Mouse (Mus musculus) liver, embryonic 12.5 days (tissue): ENCODE measurements around the gene Etv6. TPM values are rescaled to one million over a fixed set of nuclear protein-coding genes. Genes with fewer than 3 reads are reported as not detected.

Experiments used
- ATAC-seq: fragments of 200-750 bp; cut with Nextera tagmentation; 2 replicates; pipeline ENCODE4 v1.8.0; 2017; ENCODE audit warnings: moderate number of reproducible peaks, mild to moderate bottlenecking, moderate library complexity
- H3K27ac ChIP-seq: fragments of 300-500 bp; sonication (generic); 2 replicates; pipeline ENCODE4 v1.5.1; 2016; ENCODE audit warnings: mild to moderate bottlenecking
- H3K27me3 ChIP-seq: fragments of 300-500 bp; sonication (generic); replicated peaks from 2 replicates; pipeline ENCODE4 v1.6.1; 2016; ENCODE audit warnings: mild to moderate bottlenecking, moderate library complexity
- H3K36me3 ChIP-seq: fragments of 300-500 bp; sonication (generic); 2 replicates; pipeline ENCODE4 v1.6.1; 2016; ENCODE audit warnings: mild to moderate bottlenecking, moderate library complexity
- H3K4me1 ChIP-seq: fragments of 300-500 bp; sonication (generic); 2 replicates; pipeline ENCODE4 v1.6.1; 2016
- H3K4me2 ChIP-seq: fragments of 300-500 bp; sonication (generic); 2 replicates; pipeline ENCODE4 v1.6.1; 2016; ENCODE audit warnings: mild to moderate bottlenecking, moderate library complexity
- H3K4me3 ChIP-seq: fragments of 300-500 bp; sonication (generic); 2 replicates; pipeline ENCODE4 v1.5.1; 2016; ENCODE audit warnings: mild to moderate bottlenecking, moderate library complexity
- H3K9ac ChIP-seq: fragments of 300-500 bp; sonication (generic); 2 replicates; pipeline ENCODE4 v1.6.1; 2016; ENCODE audit warnings: mild to moderate bottlenecking, moderate library complexity
- H3K9me3 ChIP-seq: fragments of 300-500 bp; sonication (generic); replicated peaks from 2 replicates; pipeline ENCODE4 v1.6.1; 2016; ENCODE audit warnings: mild to moderate bottlenecking, moderate library complexity
- WGBS: fragments of 180-500 bp; shearing (Covaris S2); methylation state at CpG from one replicate; pipeline ENCODE4 v1.1.7; 2016; ENCODE audit not compliant: insufficient replicate concordance; 5-methylcytosine and 5-hydroxymethylcytosine counted together
- polyA plus RNA-seq: library from polyadenylated mRNA; unstranded; fragments of >200 nt; fragmentation: Nextera tagmentation; extraction: Ambion mirVana; gene quantifications from 2 replicates; pipeline ENCODE4 v1.2.1, GENCODE M21; 2016

Etv6 gene
- polyA plus RNA-seq, 1 experiment from 2014 or later, result 7.9 TPM

DNA sequence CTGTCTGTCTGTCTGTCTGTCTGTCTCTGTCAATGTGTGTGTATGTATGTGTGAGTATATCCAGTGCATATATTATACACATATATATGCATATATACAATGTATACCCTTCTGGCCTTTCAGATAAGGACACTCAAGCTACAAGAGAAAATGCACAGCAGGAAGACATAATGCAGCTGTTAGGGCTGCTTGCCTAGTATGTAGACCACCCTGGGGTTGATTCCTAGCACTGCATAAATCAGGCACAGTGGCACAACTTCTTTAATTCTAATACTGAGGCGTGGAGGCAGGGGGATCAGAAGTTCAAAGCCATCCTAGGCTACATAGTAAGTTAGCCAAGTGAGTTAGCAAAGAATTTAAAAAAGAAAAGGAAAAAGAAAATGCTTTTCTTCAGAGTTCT is 127.8 kb downstream of the Etv6 start:
- H3K4me1 ChIP-seq, result peaks cover 43% of the 10 kb centered on the region
- no peak overlapping the region for H3K4me2 ChIP-seq
- H3K36me3 ChIP-seq, result peaks cover 9% of the 10 kb centered on the region; the same call in 1 of the 2 replicates
- H3K4me3 ChIP-seq, result no peak overlapping the region
- WGBS, result 85% methylated on average over 1 of the region's 1 CpGs
- H3K27me3 ChIP-seq, result no peaks in the 10 kb centered on the region
- H3K27ac ChIP-seq, result no peak overlapping the region
- no peaks in the 10 kb centered on the region for H3K9me3 ChIP-seq
- no peak overlapping the region for H3K9ac ChIP-seq
- ATAC-seq, result no peak

DNA sequence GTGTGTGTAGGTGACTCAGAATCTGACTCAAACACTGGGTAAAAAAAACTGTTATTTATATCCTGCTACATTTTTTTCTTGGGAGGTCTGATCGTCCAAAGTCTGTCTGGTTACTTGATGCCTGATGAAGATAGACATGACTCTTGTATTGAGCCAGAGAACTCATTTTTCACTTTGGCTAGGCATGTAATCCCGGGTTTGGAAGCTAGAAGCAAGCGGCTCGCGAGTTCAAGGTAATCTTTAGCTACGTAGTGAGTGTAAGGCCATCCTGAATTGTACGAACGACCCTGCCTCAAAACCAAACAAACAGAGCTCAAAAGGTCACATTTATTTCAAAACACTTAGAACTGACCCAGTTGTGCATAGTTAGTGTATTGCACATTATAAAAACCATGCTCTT is 128.9 kb downstream of the Etv6 start:
- peaks cover 9% of the 10 kb centered on the region; the same call in 1 of the 2 replicates for H3K36me3 ChIP-seq
- no peaks in the 10 kb centered on the region for H3K27me3 ChIP-seq
- no peak overlapping the region for H3K9ac ChIP-seq
- no peaks in the 10 kb centered on the region for H3K9me3 ChIP-seq
- ATAC-seq, result no peak
- 61% methylated on average over 8 of the region's 8 CpGs for WGBS
- H3K27ac ChIP-seq, result no peak overlapping the region
- no peak overlapping the region for H3K4me3 ChIP-seq
- no peak overlapping the region for H3K4me2 ChIP-seq
- H3K4me1 ChIP-seq, result peaks cover 53% of the 10 kb centered on the region

DNA sequence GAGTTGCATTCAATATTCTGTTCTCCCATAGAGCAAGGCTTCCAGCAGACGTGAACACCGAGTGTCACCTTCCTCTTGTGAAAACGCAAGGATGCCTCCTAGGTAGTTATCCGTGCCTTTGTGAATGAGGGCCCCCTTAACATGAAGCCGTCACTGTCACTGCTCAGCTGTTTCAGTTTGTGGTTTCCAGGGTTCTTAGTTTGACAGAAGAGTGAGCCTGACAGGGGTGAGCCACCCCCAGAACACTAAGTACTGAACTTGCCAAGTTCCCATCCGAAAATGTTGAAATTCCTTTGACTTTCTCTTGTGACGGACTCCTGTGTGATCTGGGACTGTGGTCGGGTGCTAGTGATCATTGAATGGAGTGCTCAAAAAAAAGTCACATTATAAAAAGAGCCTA is 129.5 kb downstream of the Etv6 start:
- Histone ChIP-seq H3K36me3 (peaks cover 9% of the 10 kb centered on the region; the same call in 1 of the 2 replicates), H3K27ac (no peak overlapping the region), H3K4me2 (no peak overlapping the region), H3K4me1 (peaks cover 59% of the 10 kb centered on the region), H3K4me3 (no peak overlapping the region), H3K27me3 (no peaks in the 10 kb centered on the region), H3K9me3 (no peaks in the 10 kb centered on the region), H3K9ac (no peak overlapping the region)
- no peak for ATAC-seq
- WGBS, result 39% methylated on average over 8 of the region's 8 CpGs

DNA sequence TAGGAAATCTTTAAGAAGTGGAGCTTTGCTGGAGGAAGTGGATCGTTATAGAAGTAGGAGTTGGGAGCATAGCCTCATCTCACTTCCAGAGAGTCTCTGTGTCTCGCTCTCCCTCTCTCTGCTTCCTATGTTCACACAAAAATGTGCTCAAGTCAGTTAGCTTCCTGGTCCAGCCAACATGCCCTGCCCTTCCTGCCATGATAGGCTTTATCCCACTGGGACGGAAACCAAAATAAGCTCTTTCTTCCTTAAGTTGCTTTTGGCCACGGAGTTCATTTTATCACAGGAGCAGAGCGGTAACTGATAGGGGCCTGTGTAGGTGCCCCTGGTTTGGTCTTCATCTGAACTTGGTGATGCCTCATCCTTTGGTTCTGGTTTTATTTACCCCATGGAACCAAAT is 132.5 kb downstream of the Etv6 start:
- peaks cover 78% of the 10 kb centered on the region for H3K4me1 ChIP-seq

DNA sequence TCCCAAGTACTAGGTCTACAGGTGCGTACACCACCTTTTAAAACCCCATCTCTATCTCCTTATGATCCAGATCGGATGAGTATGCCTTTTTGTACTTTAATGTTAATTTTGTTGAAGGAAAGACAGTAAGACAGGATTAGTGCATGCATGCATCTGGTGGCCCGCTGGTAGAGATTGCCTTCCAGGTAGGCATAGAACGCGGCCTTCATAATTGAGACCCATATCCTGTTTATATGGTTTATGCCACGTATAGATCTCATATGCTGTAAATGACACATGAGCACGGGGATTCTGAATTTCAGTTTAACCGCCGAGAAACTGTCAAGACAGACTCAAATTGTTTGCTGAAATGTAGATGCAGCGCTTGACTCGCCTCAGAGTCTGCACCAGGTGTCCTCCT is 133.3 kb downstream of the Etv6 start:
- no peaks in the 10 kb centered on the region for H3K36me3 ChIP-seq
- no peaks in the 10 kb centered on the region for H3K9me3 ChIP-seq
- H3K4me3 ChIP-seq, result no peak overlapping the region
- H3K27ac ChIP-seq, result no peak overlapping the region
- ATAC-seq, result no peak
- no peak overlapping the region for H3K4me2 ChIP-seq
- no peak overlapping the region for H3K9ac ChIP-seq
- no peaks in the 10 kb centered on the region for H3K27me3 ChIP-seq
- 79% methylated on average over 11 of the region's 11 CpGs for WGBS
- H3K4me1 ChIP-seq, result peaks cover 76% of the 10 kb centered on the region

More for the DNA sequence above, 132.5 kb downstream of the Etv6 start:
- Histone ChIP-seq H3K4me3 (no peak overlapping the region), H3K9me3 (no peaks in the 10 kb centered on the region), H3K4me2 (0 out of 2 replicates have a peak overlapping the region, but pooled peaks have one; percentile 2), H3K27me3 (no peaks in the 10 kb centered on the region), H3K27ac (0 out of 2 replicates have a peak overlapping the region, but pooled peaks have one; percentile 45), H3K36me3 (no peaks in the 10 kb centered on the region), H3K9ac (no peak overlapping the region)
- 34% methylated on average over 5 of the region's 5 CpGs for WGBS
- ATAC-seq, result no peak

DNA sequence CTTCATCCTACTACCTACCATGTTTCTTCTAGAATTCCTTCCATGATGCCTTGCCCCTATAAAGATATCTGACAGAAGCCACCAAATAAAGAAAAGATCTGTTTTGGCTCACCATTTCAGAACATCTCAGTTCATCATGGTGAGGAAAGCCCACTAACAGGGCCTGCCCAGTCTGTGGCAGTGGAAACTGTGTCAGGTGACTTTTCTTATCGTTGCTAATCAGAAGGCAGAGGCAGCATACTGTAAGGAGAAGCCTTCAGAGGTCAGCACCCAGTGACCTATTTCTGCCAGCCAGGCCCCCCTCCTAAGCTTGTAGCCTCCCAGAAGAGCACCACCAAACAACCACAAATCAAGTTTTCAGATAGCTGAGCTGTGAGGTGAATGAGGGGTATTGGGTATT is 135.7 kb downstream of the Etv6 start:
- peaks cover 71% of the 10 kb centered on the region for H3K4me1 ChIP-seq
- WGBS, result 20% methylated on average over 1 of the region's 1 CpGs
- no peaks in the 10 kb centered on the region for H3K36me3 ChIP-seq
- no peak overlapping the region for H3K9ac ChIP-seq
- no peak overlapping the region for H3K4me2 ChIP-seq
- no peaks in the 10 kb centered on the region for H3K9me3 ChIP-seq
- H3K4me3 ChIP-seq, result no peak overlapping the region
- peak overlapping the region; percentile 18; the same call in 1 of the 2 replicates for H3K27ac ChIP-seq
- ATAC-seq, result peak; percentile 70
- no peaks in the 10 kb centered on the region for H3K27me3 ChIP-seq

DNA sequence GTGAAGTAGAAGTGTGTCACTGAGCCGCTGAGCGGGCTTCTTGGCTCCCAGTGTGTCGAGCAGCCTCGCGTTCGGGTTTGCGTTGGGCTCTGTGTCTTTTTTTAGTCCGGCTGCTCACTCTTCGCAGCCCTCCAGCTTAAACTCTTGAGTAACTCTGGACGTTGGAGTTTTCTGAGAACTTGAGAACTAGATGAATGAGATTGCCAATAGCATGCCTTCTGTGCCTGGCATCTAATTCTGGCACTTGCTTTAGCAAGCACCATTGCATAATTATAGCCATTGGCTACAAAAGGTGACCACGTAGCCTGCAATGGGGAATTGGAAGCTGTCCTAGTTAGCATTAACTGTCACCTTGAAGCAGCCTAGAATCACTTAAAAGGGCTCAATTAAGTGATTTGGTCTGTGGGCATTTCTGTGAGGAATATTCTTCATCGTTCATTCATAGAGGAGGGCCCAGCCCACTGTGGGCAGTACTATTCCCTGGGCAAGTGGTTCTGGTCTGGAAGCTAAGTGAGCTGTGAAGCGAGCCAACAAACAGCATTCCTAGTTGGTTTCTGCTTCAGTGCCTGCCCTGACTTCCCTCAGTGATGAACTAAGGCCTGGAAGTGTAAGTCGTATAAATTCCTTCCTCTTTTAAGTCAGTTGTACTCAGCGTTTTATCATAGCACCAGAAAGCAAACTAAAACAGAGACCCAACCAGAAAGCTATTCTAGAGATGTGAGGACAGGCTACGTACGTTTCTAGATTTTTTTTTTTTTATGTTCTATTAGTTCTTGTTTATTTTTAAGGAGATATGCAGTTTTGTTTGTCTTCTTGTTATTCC is 136.6 kb downstream of the Etv6 start:
- Histone ChIP-seq H3K4me2 (no peak overlapping the region), H3K9ac (no peak overlapping the region), H3K27me3 (no peaks in the 10 kb centered on the region), H3K27ac (peak overlapping the region; percentile 36; the same call in 1 of the 2 replicates), H3K4me1 (peaks cover 73% of the 10 kb centered on the region), H3K4me3 (no peak overlapping the region), H3K36me3 (no peaks in the 10 kb centered on the region), H3K9me3 (no peaks in the 10 kb centered on the region)
- WGBS, result 65% methylated on average over 17 of the region's 17 CpGs
- no peak for ATAC-seq

DNA sequence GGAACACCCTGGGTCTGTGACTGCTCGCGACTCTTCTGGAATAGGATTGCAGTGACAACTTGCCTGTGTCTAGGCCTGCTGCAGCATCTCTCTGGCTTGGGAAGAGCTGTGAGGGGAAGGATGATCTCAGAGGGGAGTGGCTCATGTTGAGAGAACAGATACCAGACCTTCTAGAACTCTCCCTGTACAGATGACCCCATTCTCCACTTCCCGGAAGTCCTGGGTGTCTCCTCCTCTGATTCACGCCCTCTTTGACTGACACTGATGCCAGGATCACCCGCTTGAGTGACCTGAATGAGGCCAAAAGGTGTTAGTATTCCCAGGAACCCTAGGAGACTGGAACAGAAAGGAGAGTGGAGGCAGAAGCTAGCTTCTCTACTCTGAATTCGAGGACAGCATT is 137.9 kb downstream of the Etv6 start:
- H3K4me1 ChIP-seq, result peaks cover 68% of the 10 kb centered on the region
- WGBS, result 67% methylated on average over 6 of the region's 6 CpGs
- no peak for ATAC-seq

GRCm38 (mm10) chr6:134175059-134175458 is 139.6 kb downstream of the Etv6 start:
- H3K4me2 ChIP-seq, result no peak overlapping the region
- H3K27me3 ChIP-seq, result no peaks in the 10 kb centered on the region
- WGBS, result 49% methylated on average over 9 of the region's 9 CpGs
- H3K9ac ChIP-seq, result no peak overlapping the region
- peaks cover 4% of the 10 kb centered on the region; the same call in 1 of the 2 replicates for H3K36me3 ChIP-seq
- H3K4me1 ChIP-seq, result peaks cover 55% of the 10 kb centered on the region
- no peak for ATAC-seq
- no peak overlapping the region for H3K4me3 ChIP-seq
- H3K9me3 ChIP-seq, result no peaks in the 10 kb centered on the region
- no peak overlapping the region for H3K27ac ChIP-seq

More for the DNA sequence above, 137.9 kb downstream of the Etv6 start:
- H3K4me3 ChIP-seq, result no peak overlapping the region
- 0 out of 2 replicates have a peak, but pooled peaks cover under 1% of the 10 kb centered on the region for H3K36me3 ChIP-seq
- H3K27me3 ChIP-seq, result no peaks in the 10 kb centered on the region
- no peak overlapping the region for H3K9ac ChIP-seq
- no peak overlapping the region; the same call in 1 of the 2 replicates for H3K27ac ChIP-seq
- no peak overlapping the region for H3K4me2 ChIP-seq
- no peaks in the 10 kb centered on the region for H3K9me3 ChIP-seq

DNA sequence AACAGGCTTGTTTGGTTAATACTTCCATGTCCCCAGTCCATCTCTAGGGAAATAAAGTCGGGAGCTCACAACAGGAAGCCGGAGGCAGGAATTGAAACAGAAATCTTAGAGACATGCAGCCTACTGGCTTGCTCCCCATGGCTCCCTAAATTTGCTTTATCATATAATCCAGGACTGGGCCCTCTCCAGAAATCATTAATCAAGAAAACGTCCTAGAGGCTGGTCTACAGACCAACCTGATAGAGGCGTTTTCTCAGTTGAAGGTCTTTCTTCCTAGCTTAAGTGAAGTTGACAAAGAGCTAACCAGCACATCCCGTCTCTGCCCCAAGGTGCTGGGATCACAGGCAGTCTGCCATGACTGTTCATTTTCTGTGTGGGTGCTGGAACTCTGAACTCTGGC is 141.7 kb downstream of the Etv6 start:
- 67% methylated on average over 5 of the region's 5 CpGs for WGBS
- ATAC-seq, result no peak

DNA sequence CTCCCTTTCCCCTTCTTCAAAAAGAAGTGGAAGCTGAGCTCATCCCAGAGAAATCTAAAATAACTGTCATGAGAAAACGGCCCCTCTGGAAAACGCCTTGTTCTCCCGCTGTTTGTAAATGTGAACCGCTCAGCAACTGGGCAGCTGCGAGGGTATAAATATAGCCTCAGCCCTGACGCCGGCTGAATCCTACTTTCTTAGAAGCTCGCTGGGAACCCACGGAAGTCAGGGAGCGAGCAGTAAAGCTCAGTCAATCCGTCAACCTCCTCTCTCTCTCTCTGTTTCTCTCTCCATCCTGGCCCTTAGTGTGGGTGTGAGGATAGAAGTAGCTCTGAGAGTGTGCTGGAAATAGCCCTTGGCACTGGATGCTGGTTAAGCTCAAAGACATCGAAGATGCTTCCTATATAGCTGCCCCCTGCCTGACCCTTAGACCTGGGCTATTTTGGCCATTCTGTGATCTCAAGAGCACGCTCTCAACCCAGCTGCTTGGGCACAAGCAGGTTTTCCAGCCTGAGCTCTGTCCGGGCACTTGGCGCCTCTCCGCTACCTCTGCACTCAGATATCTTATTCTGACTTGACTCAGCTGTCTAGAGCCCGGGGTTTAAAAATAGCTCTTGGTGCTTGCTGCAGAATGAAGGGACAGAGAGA is 146.9 kb downstream of the Etv6 start:
- H3K9ac ChIP-seq, result no peak overlapping the region
- peaks cover 4% of the 10 kb centered on the region; the same call in 1 of the 2 replicates for H3K36me3 ChIP-seq
- H3K4me3 ChIP-seq, result no peak overlapping the region
- H3K9me3 ChIP-seq, result no peaks in the 10 kb centered on the region
- WGBS, result 40% methylated on average over 17 of the region's 17 CpGs
- 0 out of 2 replicates have a peak, but pooled peaks have one; percentile 24 for ATAC-seq
- no peaks in the 10 kb centered on the region for H3K27me3 ChIP-seq
- no peak overlapping the region; the same call in 1 of the 2 replicates for H3K27ac ChIP-seq
- peaks cover 69% of the 10 kb centered on the region for H3K4me1 ChIP-seq
- H3K4me2 ChIP-seq, result peak overlapping the region; percentile 27

More for the DNA sequence above, 141.7 kb downstream of the Etv6 start:
- H3K4me2 ChIP-seq, result no peak overlapping the region
- no peak overlapping the region for H3K9ac ChIP-seq
- no peaks in the 10 kb centered on the region for H3K27me3 ChIP-seq
- H3K4me1 ChIP-seq, result peaks cover 46% of the 10 kb centered on the region
- no peaks in the 10 kb centered on the region for H3K9me3 ChIP-seq
- H3K36me3 ChIP-seq, result peaks cover 4% of the 10 kb centered on the region; the same call in 1 of the 2 replicates
- H3K27ac ChIP-seq, result no peak overlapping the region
- H3K4me3 ChIP-seq, result no peak overlapping the region
